Mouse (Mus musculus): ENCODE data around the gene Aqp2.

DNA sequence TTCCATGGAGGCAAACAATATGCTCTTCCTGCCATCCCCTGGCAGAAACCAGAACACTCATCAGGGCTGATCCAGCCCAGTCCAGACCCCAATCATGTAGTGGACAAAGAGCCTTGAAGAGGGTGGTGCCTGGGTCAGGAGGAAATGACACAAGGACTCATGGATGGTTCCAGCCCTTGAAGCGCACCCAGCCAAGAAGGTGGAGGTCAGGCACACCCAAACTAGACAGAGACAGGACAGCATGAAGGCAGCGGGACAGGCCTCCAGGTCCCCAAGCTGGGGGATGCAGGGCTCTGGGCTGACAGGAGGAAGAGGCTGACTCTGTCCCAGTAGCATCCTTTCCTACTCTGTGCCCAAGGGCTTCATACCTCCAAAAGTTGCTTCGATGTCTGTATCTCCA, 7.7 kb downstream of the Aqp2 start:
- TF ChIP-seq NELFE (IDR thresholded peaks at IDR 0.05; ENCODE audit: low read depth, low read length) = no peak
- no peak for TF ChIP-seq POLR2A (IDR thresholded peaks at IDR 0.05; ENCODE audit: control insufficient read depth in 1 of 2, insufficient read depth in 1 of 2, low read depth in 1 of 2, low read length in 2 of 2, poor library complexity in 1 of 2)
- no peak for TF ChIP-seq TAL1 (IDR thresholded peaks at IDR 0.05; ENCODE audit: low read length)
- TF ChIP-seq CTCF (IDR thresholded peaks at IDR 0.05 in 2 of 3, conservative IDR thresholded peaks at IDR 0.05 in 1 of 3; ENCODE audit: control insufficient read depth in 1 of 3, insufficient read depth in 1 of 3, low read depth in 2 of 3, low read length in 3 of 3, poor library complexity in 1 of 3, severe bottlenecking in 1 of 3) = no peak
- TF ChIP-seq USF1 (IDR thresholded peaks at IDR 0.05; ENCODE audit: low read depth, low read length) = no peak
